Mouse (Mus musculus) hindlimb bud, embryonic 11.5 days (tissue): ENCODE data around the gene Csnk1g2.
A peak's percentile ranks its signal among the peaks of the same experiment; 100 is the strongest.
"Not testable (repeated sequence)": the region's sequence is repeated elsewhere in the genome, so short reads cannot be mapped to it uniquely, and the experiment has no call there.

Source experiments
- DNase-seq: peaks from one replicate; pipeline ENCODE4 v3.0.0-alpha.2; 2012; ENCODE audit warnings: low read depth, low spot score; ENCODE audit errors: extremely low spot score

The Csnk1g2 gene

DNA sequence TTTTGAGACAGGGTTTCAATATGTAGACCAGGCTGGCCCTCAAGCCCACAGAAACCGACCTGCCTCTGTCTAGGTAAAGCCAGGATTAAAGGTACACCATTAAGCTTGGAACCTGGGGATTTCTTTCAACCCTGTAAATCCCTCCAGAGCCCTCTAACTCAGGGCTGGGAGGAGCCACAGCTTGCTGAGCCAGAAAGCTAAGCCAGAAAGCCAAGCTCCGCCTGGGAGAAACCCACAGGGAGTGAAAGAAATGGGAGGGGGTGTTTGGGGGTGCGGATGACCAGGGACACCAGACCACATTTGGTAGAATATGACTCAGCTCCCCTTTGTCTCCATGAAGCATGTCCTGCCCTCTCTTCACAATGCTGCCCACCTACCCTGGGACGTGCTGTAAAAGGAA lies 26.3 kb upstream of the Csnk1g2 start:
- DNase-seq, result no peak

DNA sequence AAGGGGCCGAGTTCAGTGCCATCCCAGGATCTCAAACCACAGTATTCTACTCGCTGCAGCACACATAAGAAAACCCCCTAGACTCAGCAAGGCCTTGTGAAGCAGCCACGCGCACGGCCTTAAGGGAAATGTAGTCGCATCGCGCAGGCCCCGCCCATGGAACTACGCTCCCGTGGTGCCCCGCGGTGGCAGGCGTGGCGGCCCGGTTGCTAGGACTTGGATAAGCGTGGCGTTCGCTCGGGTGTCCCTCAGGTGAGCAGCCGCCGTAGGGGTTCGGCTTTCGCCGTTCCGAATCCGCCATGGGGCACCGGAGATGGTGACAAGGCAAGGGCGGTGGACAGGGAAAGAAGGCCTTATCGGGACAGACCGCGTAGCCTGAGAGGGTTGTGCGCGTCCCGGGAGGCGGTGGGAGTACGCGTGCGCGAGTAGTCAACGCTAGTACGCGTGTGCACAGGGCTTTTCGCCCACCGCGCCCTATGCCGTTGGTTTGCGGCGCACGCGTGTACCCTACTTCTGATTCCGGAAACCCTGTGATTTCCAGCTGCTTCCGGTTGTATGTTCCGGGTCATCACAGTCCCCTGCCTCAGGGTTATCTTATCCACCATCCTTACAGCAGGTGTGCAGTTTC lies 19.8 kb upstream of the Csnk1g2 start, which contains the start of the genes Scamp4 and Adat3:
TSS of gene Scamp4 (plus strand) at position 175 of the 628 bp plus-strand sequence.
TSS of gene Adat3 (plus strand) at position 183 of the 628 bp plus-strand sequence.
- DNase-seq, result peak; percentile 64

DNA sequence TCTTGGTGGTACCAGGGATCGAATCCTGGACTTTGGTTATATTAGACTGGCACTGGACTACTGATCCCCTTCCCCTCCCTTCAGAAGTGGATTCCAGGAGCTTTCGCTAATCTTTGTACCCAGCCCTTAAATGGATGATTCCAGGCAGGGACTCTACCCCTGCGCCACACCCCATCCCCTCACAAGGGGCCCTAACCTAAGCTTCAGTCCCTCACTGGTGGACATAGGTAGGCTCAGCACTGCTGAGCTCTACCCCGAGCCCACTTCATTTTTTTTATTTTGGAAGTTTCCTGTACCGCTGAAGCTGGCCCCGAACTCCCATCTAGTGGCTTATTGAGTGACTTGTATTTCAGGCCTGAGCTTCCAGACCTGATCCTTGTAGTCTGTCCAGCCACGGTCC lies 19.3 kb upstream of the Csnk1g2 start:
- DNase-seq, result no peak

GRCm38 (mm10) chr10:80604001-80604509 lies 18.6 kb upstream of the Csnk1g2 start:
- no peak for DNase-seq

DNA sequence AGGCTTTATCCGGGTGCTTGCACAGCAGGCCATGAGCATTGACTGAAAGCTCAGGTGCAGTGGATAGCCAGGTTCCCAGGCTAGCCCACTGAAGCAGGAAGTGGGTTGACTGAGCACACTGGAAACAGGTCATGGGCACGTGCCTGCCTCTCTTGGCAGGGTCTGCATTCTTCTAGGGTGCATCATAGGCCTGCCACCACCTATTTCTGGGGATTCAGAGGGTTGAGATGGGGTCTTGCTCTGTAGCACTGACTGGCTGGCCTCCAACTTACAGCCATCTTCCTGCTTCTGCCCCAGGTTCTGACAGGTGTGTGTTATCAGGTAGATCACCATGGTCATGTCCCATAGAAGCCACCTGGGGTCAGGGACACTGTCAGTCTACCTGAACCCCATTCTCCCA lies 17.6 kb upstream of the Csnk1g2 start:
- no peak for DNase-seq

DNA sequence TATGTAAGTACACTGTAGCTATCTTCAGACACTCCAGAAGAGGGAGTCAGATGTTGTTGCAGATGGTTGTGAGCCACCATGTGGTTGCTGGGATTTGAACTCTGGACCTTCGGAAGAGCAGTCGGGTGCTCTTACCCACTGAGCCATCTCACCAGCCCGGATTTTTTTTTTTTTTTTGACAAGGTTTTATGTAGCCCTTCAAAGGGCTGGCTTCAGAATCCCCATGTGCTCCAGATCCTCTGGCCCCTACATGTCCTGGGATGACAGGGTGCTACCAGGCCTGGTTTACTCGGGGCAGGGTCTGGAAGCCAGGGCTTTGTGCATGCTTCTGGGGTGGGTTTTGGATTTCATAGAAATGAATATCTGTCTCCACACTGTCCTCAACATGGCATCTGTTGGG lies 16.9 kb upstream of the Csnk1g2 start, which contains the start of gene Gm49322:
TSS of gene Gm49322 (plus strand) at position 301 of the 400 bp plus-strand sequence.
- DNase-seq, result not testable (repeated sequence)

GRCm38 (mm10) chr10:80606306-80606705 lies 16.3 kb upstream of the Csnk1g2 start:
- DNase-seq, result no peak

DNA sequence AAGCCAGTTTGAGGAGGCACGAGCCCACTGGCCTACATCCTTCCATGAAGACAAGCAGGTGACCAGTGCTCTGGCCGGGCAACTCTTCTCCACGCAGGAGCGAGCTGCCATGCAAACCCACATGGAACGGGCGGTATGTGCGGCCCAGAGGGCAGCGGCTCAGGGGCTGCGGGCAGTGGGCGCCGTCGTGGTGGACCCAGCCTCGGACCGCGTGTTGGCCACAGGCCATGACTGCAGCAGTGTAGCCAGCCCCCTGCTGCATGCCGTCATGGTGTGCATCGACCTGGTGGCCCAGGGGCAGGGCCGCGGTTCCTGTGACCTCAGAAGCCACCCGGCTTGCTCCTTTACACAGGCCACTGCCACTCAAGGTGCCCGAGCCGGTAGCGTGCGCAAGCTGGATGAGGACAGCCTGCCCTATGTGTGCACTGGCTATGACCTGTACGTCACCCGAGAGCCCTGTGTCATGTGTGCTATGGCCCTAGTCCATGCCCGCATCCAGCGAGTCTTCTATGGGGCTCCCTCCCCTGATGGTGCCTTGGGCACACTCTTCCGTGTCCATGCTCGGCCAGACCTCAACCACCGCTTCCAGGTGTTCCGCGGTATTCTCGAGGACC lies 15.8 kb upstream of the Csnk1g2 start:
- no peak for DNase-seq

DNA sequence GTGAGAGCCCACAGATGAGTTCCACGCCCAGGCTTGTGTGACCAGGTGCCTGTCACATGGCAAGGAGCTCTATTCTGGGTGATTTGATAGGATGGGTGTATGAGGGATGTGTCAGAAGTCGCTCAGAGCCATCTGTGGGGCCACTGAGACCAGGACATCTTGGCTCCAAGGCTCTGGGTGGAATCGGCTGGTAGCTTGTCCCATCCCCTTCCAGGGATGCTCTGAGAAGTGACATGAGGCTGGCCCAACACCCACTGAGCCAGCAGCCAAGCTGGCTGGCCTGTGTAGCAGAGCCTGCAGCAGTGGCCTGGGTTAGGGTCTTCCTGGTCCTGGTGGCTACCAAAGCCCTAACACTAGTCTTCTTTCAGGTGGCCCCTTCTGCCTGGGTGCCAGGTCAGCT lies 14.2 kb upstream of the Csnk1g2 start:
- no peak for DNase-seq

DNA sequence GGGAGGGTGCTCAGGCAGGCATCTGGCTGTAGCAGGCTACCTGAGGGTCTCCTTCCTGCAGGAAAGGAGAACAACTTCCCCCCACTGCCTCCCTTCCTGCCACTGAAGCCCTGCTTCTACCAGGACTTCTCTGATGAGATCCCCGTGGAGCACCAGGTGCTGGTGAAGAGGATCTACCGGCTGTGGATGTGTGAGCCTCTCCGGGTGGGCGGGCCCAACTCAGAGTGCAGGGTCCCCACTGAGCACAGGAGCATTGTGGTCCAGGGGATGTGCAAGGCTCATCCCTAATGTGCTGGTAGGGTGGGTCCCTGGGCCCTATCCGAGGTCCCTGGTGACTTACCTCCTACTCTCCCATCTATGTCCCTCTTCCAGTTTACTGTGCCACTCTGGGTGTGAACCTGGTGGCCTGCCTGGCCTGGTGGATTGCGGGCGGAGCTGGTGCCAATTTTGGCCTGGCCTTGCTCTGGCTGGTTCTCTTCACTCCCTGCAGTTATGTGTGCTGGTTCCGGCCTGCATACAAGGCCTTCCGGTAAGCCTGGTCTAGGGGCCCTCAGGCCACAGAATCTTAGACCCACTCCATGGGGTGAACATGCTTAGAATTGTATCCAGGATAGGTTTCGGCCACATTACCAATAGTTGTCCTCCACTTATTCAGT lies 13.2 kb upstream of the Csnk1g2 start:
- DNase-seq, result no peak

- DNase-seq, result no peak
Observed at GRCm38 (mm10) chr10:80610116-80610785, 12.4 kb upstream of the Csnk1g2 start.

DNA sequence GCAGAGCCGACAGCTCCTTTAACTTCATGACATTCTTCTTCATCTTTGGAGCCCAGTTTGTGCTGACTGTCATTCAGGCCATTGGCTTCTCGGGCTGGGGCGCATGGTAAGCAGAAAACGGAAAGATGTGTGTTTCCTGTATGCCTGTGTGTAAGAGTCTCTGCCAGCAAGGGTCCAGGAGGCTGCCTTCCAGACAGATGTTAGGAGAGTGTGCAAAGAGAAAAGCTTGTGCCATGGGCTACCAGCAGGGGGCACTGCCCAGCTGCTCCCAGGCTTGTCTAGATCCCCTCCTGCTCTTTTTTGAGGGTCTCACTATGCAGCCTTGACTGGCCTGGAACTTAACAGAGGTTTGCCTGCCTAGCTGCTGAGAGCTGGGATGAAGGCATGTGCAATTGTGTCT lies 11.6 kb upstream of the Csnk1g2 start:
- DNase-seq, result no peak

DNA sequence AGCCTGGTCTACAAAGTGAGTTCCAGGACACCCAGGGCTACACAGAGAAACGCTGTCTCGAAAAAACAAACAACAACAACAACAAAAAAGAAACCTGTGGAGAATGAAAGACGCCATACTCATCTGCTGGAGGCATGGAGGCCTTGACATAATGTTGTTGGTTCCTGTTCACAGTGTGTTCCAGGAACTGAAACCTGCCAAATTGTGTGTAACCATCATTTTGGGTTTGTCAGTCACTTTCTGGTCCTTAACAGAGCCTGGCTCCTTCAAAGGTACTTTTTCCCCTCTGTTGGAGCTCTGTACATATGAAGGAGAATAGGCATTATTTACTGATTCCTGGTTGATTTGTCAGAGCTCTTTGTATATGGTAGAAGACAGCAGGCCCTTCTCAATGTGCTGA lies 10.7 kb upstream of the Csnk1g2 start:
- no peak for DNase-seq

GRCm38 (mm10) chr10:80613821-80614220 lies 8.8 kb upstream of the Csnk1g2 start:
- DNase-seq, result no peak

GRCm38 (mm10) chr10:80614351-80614750 lies 8.3 kb upstream of the Csnk1g2 start:
- DNase-seq, result no peak

- DNase-seq, result no peak
Observed at GRCm38 (mm10) chr10:80618181-80618580, 4.5 kb upstream of the Csnk1g2 start.

DNA sequence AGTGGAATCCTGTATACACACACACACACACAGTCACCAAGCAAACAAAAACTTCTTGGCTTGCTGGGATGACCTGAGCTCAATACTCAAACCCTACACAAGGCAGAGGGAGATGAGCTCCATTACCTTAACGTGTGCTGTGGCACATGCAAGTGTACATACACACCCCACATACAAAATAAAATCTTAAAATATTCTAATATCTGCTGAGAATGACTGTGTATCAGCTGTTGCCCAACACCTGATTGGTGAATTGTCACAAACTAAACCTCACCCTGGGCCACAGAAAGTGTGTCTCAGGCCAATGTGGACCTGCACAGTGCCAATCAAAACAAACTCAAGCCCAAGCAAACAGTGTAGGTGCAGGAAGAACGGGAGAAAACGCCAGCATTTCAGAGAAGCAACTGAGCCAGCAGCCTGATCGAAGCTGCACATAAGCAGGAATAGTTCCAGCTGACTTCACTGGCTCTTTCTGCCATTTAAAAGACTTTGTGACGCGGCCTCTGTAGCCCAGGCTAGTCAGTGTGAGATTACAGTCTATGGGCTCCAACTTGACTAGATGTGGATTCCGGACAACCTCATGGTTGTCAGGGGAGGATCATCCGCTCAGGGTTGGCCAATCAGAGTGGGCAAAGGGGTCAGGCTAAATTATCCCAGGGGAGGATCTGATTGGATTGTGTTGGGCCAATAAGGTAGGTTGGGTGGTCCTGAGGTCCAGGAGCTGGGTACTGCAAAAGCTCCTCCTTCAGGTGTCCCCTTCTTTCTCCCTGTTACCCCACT lies 3.0 kb upstream of the Csnk1g2 start:
- no peak for DNase-seq

DNA sequence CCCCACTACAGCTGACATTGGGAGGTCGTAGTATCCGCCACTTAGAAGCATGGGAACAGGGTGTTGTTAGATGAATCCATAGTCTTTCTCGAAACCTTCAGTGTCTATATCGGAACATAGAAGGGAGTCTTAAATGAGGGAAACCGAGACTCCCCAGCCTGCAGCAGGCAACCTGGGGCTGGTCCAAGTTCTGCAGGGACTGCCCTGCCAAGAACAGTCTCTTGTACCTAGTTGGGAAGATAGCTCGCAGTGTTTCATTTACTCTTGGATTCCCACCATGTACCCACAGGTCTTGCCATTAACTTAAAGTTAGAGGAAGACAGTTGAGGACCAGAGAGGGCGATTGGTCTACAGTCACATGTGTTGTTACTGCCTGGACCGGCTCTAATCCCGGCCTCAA lies 2.3 kb upstream of the Csnk1g2 start:
- DNase-seq, result no peak

GRCm38 (mm10) chr10:80620796-80621689 lies 1.6 kb upstream of the Csnk1g2 start:
- no peak for DNase-seq

GRCm38 (mm10) chr10:80621690-80621939 lies 1.0 kb upstream of the Csnk1g2 start:
- no peak for DNase-seq
